Mouse (Mus musculus) naive thymus-derived CD4-positive, alpha-beta T cell, adult 2 months (primary cell): ENCODE data around the gene Nap1l2.
"Not testable (repeated sequence)": the region's sequence is repeated elsewhere in the genome, so short reads cannot be mapped to it uniquely, and the experiment has no call there.

Experiments
- DNase-seq: peaks from one replicate; pipeline ENCODE4 v3.0.0-alpha.2; 2011; ENCODE audit warnings: low read depth

Nap1l2 gene

DNA sequence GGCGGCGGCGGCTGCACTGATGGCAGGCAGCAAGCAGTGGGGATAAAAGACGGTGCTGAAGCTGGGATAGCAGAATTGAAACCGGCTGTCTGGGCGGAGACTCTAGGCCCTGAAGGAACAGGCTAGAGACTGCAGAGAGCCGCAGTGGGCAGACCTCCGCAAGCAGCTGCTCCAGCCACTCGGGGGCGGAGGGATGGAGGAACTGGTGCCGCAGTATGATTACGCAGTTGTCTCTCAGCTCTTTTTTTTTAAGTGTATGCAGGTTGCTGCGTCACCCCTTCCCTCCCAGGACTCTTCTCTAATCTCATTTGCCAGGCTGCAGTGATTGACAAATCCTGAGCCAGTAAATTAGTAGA is at the start of gene Nap1l2:
Gene Nap1l2, minus strand, starts transcription at position 210 of the 356 bp plus-strand sequence.
- no peak for DNase-seq

DNA sequence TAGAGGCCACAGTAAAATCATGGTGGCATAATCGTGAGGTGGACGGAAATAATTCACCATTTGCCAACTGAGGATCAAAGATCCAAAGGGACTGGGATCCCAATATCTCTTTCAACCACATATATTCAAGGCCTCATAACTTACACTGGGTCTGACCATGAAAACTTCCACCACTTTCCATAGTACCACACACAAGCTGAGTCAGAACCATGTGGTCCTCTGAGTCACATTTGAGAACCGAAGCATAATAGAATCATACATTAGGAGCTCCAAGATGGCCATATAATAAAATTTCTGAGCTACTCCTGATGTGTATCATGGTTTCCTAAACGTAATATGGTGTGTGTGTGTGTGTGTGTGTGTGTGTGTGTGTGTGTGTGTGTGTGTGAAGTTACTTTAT is 28.8 kb upstream of the Nap1l2 start:
- DNase-seq = no peak

DNA sequence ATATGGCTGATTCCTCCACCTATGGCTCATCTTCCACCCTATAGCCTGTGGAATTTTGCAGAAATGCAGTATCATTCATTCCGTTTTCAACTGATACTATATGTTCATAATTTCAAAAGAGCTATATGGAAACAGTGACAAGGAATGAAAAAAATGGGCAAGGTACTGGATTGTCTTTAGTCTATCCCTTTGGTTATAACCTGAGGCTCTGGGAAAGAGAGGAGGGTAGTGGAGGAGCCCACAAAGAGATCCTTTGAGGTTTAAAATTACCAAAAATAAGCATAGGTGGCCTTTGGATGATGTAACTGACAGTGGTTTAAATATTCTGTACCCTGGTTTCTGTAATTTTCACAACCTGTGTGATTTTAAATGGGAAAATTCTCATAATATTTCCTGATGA is 389 bp upstream of the Nap1l2 start:
- DNase-seq = no peak

DNA sequence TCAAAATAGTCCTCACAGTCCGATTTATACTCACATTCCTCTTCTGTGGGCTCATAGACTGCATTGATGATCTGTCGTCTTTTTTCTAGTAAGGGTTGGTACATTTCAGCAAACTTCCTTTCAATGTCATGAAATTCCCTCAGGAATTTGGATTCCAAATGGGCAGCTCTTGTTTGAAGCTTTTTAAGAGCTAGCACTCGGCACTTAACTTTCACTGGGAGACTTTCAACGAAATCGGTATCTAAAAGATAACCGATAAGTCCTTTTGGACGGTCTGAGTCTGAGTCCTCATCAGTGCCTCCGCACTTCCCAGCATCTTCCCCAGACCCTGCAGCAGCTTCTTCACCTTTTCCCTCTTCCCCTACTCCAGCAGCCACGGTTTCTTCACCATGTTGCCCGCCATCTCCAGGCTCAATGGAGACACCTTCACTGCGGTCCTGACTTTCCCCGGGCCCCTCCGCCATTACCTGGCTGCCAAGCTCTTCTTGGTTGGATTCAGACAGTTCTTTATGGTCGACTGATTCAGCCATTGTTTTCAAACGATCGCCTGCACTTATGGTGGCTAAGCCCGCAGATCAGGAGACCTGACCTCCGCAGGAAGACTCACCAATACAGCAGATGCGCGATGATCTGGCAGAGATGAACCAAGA is 534 bp downstream of the Nap1l2 start:
- DNase-seq = no peak

DNA sequence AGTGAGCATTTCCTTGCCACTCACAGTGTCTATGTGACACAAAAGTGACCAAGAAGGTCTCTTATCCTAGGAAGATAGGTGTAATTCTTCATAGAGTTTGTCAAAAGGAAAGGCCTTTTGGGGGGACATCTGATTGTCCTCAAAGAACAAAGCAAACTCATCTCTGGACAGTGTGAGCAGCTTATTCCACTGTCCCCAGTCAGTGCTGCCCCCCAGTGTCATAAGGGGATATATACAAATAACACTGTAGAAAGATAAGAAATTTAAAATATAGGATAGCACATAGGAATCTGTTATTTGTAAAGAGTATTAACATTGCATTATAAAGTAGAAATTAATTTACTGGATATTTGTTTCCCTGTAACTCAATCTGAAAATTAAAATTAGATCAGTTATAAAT is 2.9 kb downstream of the Nap1l2 start:
- no peak for DNase-seq

DNA sequence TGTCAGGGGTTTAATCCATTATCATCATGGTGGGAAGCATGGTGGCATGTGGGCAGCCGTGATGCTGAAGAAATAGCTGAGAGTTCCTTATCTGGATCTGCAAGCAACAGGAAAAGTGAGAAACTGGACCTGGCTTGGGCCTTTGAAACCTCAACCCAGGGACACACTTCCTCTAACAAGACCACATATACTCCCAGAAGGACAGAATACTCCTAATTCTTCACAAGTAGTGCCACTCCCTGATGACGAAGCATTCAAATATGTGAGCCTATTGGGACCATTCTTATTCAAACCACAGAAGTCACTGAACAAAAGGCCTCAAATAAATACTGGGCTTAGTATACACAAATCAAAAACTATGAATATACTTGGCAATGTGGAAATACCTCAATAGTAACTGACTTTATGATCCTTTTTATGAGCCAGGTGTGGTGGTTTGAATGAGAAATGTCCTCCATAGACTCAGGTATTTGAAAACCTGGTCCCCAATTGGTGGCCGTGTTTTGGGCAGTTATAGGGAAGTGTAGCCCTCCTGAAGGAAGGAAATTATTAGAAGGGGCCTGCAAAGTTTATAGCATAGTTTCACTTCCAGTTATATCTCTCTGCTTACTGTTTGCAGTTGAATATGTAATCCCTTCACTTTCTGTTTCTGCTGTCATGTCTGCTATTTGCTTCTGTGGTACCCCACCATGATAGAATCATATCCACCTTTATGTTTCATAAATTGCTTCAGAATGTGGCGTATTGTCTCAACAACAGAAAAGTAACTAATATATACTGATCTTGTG is 6.5 kb downstream of the Nap1l2 start:
- DNase-seq = no peak

DNA sequence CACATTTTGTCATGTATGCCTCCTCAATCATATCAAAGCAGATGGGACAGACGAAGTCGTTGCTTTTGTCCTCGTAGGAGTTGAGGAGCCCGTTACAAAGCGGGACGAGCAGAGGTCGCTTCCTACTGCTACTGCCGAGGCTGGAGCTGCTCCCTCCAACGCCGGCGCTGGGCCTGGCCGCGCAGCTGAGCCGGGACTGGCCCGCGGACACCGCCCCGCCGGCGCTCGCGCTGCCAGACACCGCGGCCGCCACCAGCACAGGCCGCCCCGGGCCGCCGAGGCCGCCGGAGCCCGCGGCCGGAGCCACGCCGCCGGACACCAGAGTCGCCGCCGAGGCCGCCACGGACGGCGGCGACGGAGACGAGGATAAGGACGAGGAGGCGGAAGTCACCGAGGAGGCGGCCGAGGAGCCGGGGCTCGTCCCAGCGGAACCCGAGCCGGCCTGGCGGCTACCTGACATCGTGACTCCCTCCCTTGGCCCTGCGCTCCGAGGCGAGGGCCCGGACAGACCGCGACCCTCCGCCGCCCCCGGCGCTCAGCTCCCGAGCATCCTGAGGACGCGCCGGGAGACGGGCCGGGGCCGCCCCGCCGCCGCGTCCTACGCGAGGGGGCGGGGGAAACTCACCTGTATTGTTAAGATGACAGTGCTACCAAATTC is 21.4 kb downstream of the Nap1l2 start:
- not testable (repeated sequence) for DNase-seq

DNA sequence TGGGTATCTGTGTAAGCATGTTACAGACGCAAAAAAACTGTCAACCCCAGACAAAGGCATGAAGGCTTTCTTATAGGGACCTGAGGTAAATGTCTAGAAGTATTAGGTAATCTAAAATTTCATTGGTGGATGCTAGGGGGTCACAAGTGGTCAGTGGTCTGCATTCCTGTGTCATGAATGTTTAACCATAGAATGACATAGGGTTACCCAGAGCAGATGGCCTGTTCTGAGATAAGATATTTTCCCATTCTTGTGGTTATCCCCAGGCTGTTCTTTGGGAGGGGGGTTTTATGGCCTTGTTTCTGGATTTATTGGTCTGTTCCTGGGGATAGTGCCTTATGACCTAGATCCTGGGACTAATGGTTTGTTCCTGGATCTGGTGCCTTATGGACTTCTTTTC is 30.3 kb downstream of the Nap1l2 start:
- no peak for DNase-seq

DNA sequence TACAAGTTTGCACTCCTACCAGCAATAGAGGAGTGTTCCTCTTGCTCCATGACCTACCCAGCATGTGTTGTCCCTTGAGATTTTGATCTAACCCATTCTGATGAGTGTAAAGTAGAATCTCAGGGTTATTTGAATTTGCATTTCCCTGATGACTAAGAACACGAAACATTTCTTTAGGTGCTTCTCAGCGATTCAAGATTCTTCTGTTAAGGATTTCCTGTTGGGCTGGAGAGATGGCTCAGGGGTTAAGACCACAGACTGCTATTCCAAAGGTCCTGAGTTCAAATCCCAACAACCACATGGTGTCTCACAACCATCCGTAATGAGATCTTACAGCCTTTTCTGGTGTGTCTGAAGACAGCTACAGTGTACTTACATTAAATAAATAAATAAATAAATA is 47.9 kb downstream of the Nap1l2 start:
- no peak for DNase-seq
